8 mouse cellular contexts compared by ENCODE assay signal in the genomic region with DNA sequence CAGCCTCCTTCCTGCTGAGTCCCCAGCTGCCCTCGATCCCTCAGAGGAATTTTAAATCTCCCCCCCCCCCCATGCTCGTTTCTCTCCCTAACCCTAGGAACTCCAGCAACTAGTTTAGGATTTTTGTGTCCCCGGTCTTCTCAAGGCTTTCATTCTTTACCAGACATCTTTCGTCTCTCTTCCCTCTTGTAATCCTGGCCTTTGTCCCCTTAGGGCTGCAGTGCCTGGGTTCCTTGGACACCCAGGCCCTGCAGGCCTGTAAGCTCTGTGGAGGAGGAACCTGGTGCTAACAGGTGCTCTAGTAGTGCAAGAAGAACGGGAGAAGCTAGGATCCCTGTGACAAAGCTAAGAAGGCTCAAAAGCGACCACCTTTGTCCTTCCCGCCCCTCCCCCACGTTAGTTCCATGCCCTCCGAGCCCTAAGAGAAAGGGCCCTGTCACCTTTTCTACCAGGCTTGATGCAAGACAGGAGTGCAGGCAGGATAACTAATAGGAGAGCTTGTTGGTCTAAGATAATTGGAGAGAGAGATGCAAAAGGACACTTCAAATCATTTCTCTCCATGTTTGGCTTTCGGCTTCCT. TPM values are rescaled to one million over a fixed set of nuclear protein-coding genes. Genes with fewer than 3 reads are reported as not detected.
A peak's percentile ranks its signal among the peaks of the same experiment; 100 is the strongest.
DNase-seq lines count a peak whose midpoint lies in the region; ATAC-seq and TF ChIP-seq lines count a peak whose summit lies in the region.

No protein-coding gene starts in this region.

- H3K4me3 ChIP-seq in kidney, embryonic 15.5 days (replicated peaks): peak overlapping the region; percentile 61
- H3K4me3 ChIP-seq in cortical plate, adult 2 months (ENCODE audit: insufficient read depth, low read length): 0 out of 2 replicates have a peak overlapping the region, but pooled peaks have one; percentile 29
- peak overlapping the region; percentile 39 for H3K4me3 ChIP-seq in hindbrain, embryonic 14.5 days (replicated peaks; ENCODE audit: low read length)
- peak overlapping the region; percentile 29 for H3K4me3 ChIP-seq in midbrain, postnatal 0 days (ENCODE audit: low read depth, low read length)

- no peak for TF ChIP-seq CTCF in cortical plate, adult 2 months (IDR thresholded peaks at IDR 0.05; ENCODE audit: extremely low read depth, insufficient read depth, low read length)
- TF ChIP-seq CTCF in midbrain, postnatal 0 days (IDR thresholded peaks at IDR 0.05): no peak

- intact Hi-C loops in left cerebral cortex, postnatal 14 days (cut with DNase I): loop anchor here (10.0 kb wide), 1 partner anchor 167 kb away; no protein-coding TSS in a partner anchor

- no peaks in the 10 kb centered on the region for H3K9me3 ChIP-seq in kidney, embryonic 15.5 days (replicated peaks)
- no peaks in the 10 kb centered on the region for H3K9me3 ChIP-seq in hindbrain, embryonic 14.5 days (ENCODE audit: control insufficient read depth, low read length)
- no peaks in the 10 kb centered on the region for H3K9me3 ChIP-seq in midbrain, postnatal 0 days (ENCODE audit: low read length)

- peak overlapping the region; percentile 87 for H3K27ac ChIP-seq in kidney, embryonic 15.5 days
- 0 out of 2 replicates have a peak overlapping the region, but pooled peaks have one; percentile 23 for H3K27ac ChIP-seq in cortical plate, adult 2 months (ENCODE audit: insufficient read depth, low read length)
- H3K27ac ChIP-seq in hindbrain, embryonic 14.5 days: peak overlapping the region; percentile 80
- H3K27ac ChIP-seq in midbrain, postnatal 0 days (ENCODE audit: low read depth, low read length): peak overlapping the region; percentile 32; the same call in 1 of the 2 replicates

- H3K4me2 ChIP-seq in kidney, embryonic 15.5 days: peak overlapping the region; percentile 51
- H3K4me2 ChIP-seq in hindbrain, embryonic 14.5 days (replicated peaks): peak overlapping the region; percentile 55
- peak overlapping the region; percentile 37 for H3K4me2 ChIP-seq in midbrain, postnatal 0 days (ENCODE audit: low read depth, low read length, poor library complexity, severe bottlenecking)

- ATAC-seq in kidney, embryonic 15.5 days (replicated peaks; ENCODE audit: low FRiP score): no peak
- no peak for ATAC-seq in hindbrain, embryonic 14.5 days (ENCODE audit: low FRiP score)
- no peak for ATAC-seq in midbrain, postnatal 0 days (ENCODE audit: low FRiP score)

- TF ChIP-seq POLR2A in cortical plate, adult 2 months (IDR thresholded peaks at IDR 0.05; ENCODE audit: extremely low read depth, insufficient read depth, low read length): no peak

- 22% methylated on average over 10 of the region's 10 CpGs for WGBS in kidney, embryonic 15.5 days
- WGBS in hindbrain, embryonic 14.5 days: 25% methylated on average over 10 of the region's 10 CpGs
- 16% methylated on average over 9 of the region's 10 CpGs for WGBS in midbrain, postnatal 0 days

- H3K36me3 ChIP-seq in kidney, embryonic 15.5 days: no peaks in the 10 kb centered on the region
- H3K36me3 ChIP-seq in hindbrain, embryonic 14.5 days (replicated peaks; ENCODE audit: control insufficient read depth, insufficient read depth): no peaks in the 10 kb centered on the region; the same call in none of the 2 replicates
- H3K36me3 ChIP-seq in midbrain, postnatal 0 days (ENCODE audit: insufficient read depth, low read length): no peaks in the 10 kb centered on the region

- H3K9ac ChIP-seq in kidney, embryonic 15.5 days: peak overlapping the region; percentile 55
- H3K9ac ChIP-seq in hindbrain, embryonic 14.5 days: peak overlapping the region; percentile 60
- H3K9ac ChIP-seq in midbrain, postnatal 0 days (replicated peaks; ENCODE audit: low read length, poor library complexity, severe bottlenecking): peak overlapping the region; percentile 19; the same call in 1 of the 2 replicates

- 0 out of 2 replicates have a peak, but pooled peaks cover 6% of the 10 kb centered on the region for H3K4me1 ChIP-seq in kidney, embryonic 15.5 days
- H3K4me1 ChIP-seq in cortical plate, adult 2 months (ENCODE audit: control insufficient read depth, insufficient read depth, low read length): peaks cover 4% of the 10 kb centered on the region
- peaks cover 9% of the 10 kb centered on the region; the same call in 1 of the 2 replicates for H3K4me1 ChIP-seq in hindbrain, embryonic 14.5 days (replicated peaks; ENCODE audit: control insufficient read depth, insufficient read depth, low read length)
- no peaks in the 10 kb centered on the region for H3K4me1 ChIP-seq in midbrain, postnatal 0 days (ENCODE audit: insufficient read depth, low read length)

- H3K27me3 ChIP-seq in kidney, embryonic 15.5 days: 0 out of 2 replicates have a peak, but pooled peaks cover 6% of the 10 kb centered on the region
- H3K27me3 ChIP-seq in hindbrain, embryonic 14.5 days (ENCODE audit: control insufficient read depth, insufficient read depth, low read length): no peaks in the 10 kb centered on the region
- H3K27me3 ChIP-seq in midbrain, postnatal 0 days (ENCODE audit: insufficient read depth, low read length): no peaks in the 10 kb centered on the region

- no peak for DNase-seq in kidney, adult 8-10 months
- DNase-seq in hindbrain, embryonic 14.5 days (ENCODE audit: low spot score): no peak
- no peak for DNase-seq in midbrain, postnatal 0 days (ENCODE audit: low spot score)
- DNase-seq in yolk sac, embryonic 10.5 days (ENCODE audit: low spot score): no peak
- DNase-seq in layer of hippocampus, postnatal 10 days (ENCODE audit: low spot score in 2 of 2): no peak
- no peak for DNase-seq in left cerebral cortex, postnatal 14 days (ENCODE audit: low spot score in 2 of 2)

RNA-seq across cellular contexts. Expression of a gene that starts 10.2 kb away (rescaled TPM):
- 4.6 and 5.0 TPM in 2 replicates for polyA plus RNA-seq in kidney, embryonic 15.5 days (2015; fragmentation: Nextera tagmentation; extraction: Ambion mirVana)
- 86.4 and 94.7 TPM in 2 replicates for polyA plus RNA-seq in cortical plate, adult 2 months (2012; rRNA removed)
- 9.8 and 12.1 TPM in 2 replicates for polyA plus RNA-seq in hindbrain, embryonic 14.5 days (2014; fragmentation: Nextera tagmentation; extraction: Ambion mirVana)
- 37.1 and 44.9 TPM in 2 replicates for total RNA-seq in midbrain, postnatal 0 days (2014; rRNA removed)
- 2.9 and 3.5 TPM in 2 replicates for polyA plus RNA-seq in midbrain, postnatal 0 days (2015; fragmentation: Nextera tagmentation; extraction: Ambion mirVana)
- 100 to 1,000 TPM; 130 to 132 TPM for total RNA-seq in layer of hippocampus, postnatal 10 days (2021)
- total RNA-seq in left cerebral cortex, postnatal 14 days (2021): 100 to 1,000 TPM; 153 to 158 TPM

RNA-seq across cellular contexts. Expression of a gene that starts 48.1 kb away (rescaled TPM):
- polyA plus RNA-seq in kidney, embryonic 15.5 days (2015; fragmentation: Nextera tagmentation; extraction: Ambion mirVana): 2.1 and 3.3 TPM in 2 replicates
- polyA plus RNA-seq in cortical plate, adult 2 months (2012; rRNA removed): 11.8 and 14.4 TPM in 2 replicates
- 36.2 and 38.7 TPM in 2 replicates for polyA plus RNA-seq in hindbrain, embryonic 14.5 days (2014; fragmentation: Nextera tagmentation; extraction: Ambion mirVana)
- 37.4 and 42.5 TPM in 2 replicates for total RNA-seq in midbrain, postnatal 0 days (2014; rRNA removed)
- polyA plus RNA-seq in midbrain, postnatal 0 days (2015; fragmentation: Nextera tagmentation; extraction: Ambion mirVana): 43.8 and 47.7 TPM in 2 replicates
- 10 to 100 TPM; 20.0 to 20.9 TPM for total RNA-seq in layer of hippocampus, postnatal 10 days (2021)
- total RNA-seq in left cerebral cortex, postnatal 14 days (2021): 10 to 100 TPM in 1 of 2 experiments, 1 to 10 TPM in 1; 8.0 to 11.5 TPM

Comparison
In these comparisons a context has a peak if more than half of its experiments do, and no peak if none do; other contexts are left out.
1. H3K27ac ChIP-seq: peak in every context shown above with its lines; median percentile 87 in kidney, embryonic 15.5 days; 80 in hindbrain, embryonic 14.5 days; 32 in midbrain, postnatal 0 days; 23 in cortical plate, adult 2 months.